Mouse (Mus musculus): Measurements from ENCODE around the gene Sox9.

Sox9 gene

GRCm38 (mm10) chr11:112801189-112801818 lies 19.3 kb downstream of the Sox9 start:
- no peak for DNase-seq (ENCODE audit: low spot score)

DNA sequence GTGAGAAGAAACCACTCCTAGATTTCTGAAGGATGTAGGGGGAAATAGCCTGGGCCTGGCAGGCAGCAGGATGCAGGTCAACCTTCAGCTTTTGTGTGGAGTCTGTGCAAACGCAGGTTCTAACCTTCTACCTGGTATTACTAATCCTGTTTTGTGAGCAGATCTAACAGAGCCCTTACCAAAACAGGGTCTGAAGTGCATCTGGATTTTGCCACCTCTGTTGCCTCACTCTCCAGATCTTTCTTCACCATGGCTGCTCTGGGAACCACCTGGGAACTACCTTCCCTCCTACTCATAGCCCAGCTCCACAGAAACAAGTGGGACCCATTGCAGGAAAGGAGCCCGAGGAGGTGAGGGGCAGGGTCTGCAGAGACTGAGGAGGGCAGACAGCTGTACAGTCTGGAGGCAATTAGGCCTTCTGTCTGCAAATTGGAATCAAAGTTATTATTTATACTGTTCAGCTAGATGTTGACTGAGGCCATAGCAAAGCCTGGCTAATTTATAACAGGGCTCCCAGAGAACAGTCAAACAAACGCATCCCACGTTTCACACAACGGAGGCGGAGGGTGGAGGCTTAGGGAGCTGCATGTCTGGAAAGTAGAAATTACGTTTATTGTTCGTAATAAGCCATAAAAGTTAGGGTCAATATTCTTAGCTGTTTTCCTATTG lies 25.9 kb downstream of the Sox9 start:
- DNase-seq (ENCODE audit: low spot score), result no peak

- peak; percentile 15 for DNase-seq (ENCODE audit: low spot score)
These were observed 28.6 kb downstream of the Sox9 start for GRCm38 (mm10) chr11:112810447-112811151.

DNA sequence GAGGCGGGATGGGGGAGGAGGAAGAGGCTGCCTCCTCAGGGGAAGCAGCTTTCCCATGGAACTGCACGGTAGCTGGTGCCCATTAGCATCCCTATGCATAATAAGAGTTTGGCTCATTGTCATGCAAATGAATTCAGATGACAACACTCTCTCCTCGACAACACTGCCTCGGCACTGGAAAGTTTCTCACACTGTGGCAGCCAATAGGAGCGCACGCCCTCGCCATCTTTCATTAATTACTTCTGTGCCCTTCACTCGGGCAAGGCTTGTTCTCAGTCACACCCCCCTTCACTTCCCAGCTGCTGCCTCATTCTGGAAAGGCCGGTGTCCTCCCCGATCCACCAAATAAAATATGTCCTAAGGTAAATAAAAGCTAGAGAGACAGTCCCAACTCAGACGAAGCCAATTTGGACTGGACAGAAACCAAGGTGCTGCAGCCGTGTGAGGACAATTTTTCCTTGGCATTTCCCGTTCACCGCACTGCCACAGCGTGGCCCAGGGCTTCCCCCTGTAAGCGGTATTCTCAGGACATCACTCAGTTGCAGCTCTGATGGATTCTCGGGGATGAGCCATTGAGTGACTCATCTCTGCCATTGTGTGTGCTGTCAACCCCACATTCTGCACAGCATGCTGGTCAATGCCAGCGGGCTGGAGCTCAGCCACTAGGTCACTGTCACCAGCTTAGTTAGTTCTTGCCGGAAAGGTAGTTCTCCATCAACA lies 29.3 kb downstream of the Sox9 start:
- peak; percentile 36 for DNase-seq (ENCODE audit: low spot score)

GRCm38 (mm10) chr11:112817829-112818650 lies 36.0 kb downstream of the Sox9 start:
- no peak for DNase-seq (ENCODE audit: low spot score)

DNA sequence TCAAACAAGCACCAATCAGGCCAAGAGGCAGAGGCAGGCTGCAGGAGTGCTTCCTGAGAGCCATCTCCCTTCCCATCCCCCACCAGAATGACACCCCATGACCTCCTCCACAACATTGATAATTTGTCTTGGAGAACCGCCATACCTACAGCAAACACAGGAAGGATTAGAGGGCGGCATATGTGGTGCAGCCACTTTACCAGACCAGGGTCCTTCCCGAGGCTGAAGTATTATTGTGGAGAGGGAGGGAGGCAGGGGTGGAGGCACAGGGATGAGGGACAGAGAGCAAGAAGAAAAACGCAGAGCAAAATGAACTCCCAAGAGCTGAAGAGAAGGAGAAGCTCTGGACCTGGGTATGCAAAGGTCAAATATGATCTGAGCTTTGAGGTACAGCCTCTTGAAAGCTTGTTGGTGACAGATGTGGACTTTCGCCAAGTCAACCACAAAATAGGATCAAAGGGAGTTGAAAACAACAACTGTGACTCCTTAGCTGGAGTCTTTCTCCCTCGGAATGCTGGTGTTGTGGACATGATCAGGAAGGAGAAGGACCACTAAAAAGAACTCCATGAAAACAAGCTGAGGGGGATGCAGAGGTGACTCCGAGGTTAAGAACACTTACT lies 36.7 kb downstream of the Sox9 start:
- no peak for DNase-seq (ENCODE audit: low spot score)

GRCm38 (mm10) chr11:112821536-112821935 lies 39.5 kb downstream of the Sox9 start:
- no peak for DNase-seq (ENCODE audit: low spot score)

DNA sequence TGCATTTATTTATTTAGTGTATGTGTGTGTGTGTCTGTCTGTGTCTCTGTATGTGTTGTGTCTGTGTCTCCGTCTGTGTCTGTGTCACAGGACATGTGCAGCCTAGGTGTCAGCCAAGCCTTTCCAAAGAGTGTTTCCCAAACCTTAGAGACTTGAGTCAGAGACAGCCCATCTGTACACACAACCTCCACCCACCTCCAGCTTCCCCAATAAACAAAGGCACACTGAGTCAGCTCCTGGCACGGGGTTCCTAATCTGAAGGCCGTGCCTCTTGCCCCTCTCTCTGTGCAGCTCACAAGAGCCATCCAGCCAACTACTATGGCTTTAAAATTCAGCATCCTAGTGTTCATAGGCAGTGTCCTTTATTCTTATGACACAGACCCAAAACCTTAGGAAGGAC lies 42.1 kb downstream of the Sox9 start:
- DNase-seq (ENCODE audit: low spot score), result no peak

DNA sequence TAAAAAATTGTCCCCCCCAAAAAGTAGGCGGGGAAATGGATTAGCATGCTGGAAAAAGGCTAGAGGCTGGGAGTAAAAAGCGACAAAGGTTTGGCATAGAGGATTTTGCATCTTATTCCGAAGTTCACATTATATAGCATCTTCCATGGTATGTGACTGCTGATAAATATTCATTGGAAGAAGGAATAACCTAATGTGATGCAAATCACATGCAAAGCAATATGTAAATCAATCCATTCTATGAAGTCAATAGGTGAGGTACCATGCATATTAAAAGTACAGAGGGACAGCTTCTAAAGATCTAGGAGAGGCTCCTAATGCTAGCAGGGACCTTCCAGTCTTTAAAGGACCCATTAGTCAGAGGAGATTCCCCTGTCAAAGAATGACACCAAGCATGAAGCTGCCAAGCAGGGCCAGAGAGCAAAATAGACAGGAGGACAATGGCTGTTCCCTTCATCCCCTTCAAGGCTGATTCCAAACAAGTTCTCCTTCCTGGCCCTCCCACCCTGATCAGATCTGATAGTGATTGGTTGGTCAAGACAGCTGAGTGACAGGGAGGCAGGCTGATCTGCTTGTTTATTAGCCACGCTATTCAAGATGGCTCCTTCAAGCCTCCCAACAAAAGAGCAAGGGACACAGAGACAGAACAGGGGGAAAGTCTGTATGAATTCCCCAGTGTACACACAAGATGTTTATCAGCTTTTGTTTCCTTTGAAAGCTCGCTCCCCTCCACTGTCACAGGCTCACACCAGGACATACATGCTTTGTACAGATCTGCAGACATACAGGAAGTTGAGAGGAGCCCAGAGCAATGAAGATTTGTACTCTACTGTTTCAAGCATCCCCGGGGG lies 44.4 kb downstream of the Sox9 start:
- DNase-seq (ENCODE audit: low spot score), result no peak

- DNase-seq (ENCODE audit: low spot score), result no peak
These were observed 45.0 kb downstream of the Sox9 start for GRCm38 (mm10) chr11:112827044-112827347.

DNA sequence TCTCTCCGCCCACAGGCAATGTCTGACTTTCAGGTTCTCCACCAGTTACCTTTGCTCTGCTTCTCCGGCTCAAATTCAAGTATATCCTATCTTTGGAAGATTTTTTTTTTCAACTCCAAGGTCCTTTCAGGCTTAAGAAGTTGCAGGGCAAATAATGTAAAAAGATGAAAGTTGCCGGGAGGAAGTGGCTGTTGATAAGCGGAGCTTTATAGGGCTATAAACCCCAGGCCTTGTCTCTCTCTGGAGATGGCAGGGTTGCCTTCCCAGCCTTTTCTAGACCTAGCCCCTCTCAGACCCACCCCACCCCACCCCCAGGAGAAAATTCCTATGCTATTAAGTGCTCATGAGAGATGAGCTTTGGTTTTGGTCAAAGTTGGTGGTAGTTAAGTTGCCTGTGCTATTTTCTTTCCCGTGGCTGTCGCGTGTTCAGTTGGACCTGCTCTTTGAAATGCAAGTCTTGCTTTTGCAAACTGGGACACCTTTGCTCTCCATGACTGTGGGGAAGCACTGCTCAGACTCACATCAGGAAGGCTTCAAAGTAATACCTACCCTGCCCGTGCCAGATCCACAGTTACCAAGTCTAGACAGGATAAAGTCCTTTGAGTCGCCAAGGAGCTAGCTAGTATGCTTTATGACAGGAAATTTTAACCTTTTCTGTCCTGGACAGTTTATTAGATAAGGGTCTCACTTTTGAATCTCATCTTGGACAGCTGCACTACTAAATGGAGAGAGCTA lies 46.7 kb downstream of the Sox9 start:
- DNase-seq (ENCODE audit: low spot score), result no peak

- DNase-seq (ENCODE audit: low spot score), result no peak
These were observed 52.4 kb downstream of the Sox9 start for GRCm38 (mm10) chr11:112834245-112835005.

GRCm38 (mm10) chr11:112835468-112836092 lies 53.6 kb downstream of the Sox9 start:
- no peak for DNase-seq (ENCODE audit: low spot score)
